Mouse (Mus musculus): Measurements from ENCODE around the gene Spef1.

GRCm38 (mm10) chr2:131178828-131179245 lies 8.2 kb downstream of the Spef1 start:
- TF ChIP-seq CTCF (IDR thresholded peaks at IDR 0.05; ENCODE audit: borderline replicate concordance, insufficient read depth, low read depth, low read length): no peak
- no peak for TF ChIP-seq POLR2A (IDR thresholded peaks at IDR 0.05; ENCODE audit: borderline replicate concordance, insufficient read depth, low read length)

All from cerebellum, adult 2 months (tissue).